Mouse (Mus musculus): Measurements from ENCODE around the gene Gm10563. TPM values are rescaled to one million over a fixed set of nuclear protein-coding genes. Genes with fewer than 3 reads are reported as not detected.
"Not testable (repeated sequence)": the region's sequence is repeated elsewhere in the genome, so short reads cannot be mapped to it uniquely, and the experiment has no call there.

Gene Gm10563
- polyA plus RNA-seq, 1 experiment from 2014 or later = not detected

DNA sequence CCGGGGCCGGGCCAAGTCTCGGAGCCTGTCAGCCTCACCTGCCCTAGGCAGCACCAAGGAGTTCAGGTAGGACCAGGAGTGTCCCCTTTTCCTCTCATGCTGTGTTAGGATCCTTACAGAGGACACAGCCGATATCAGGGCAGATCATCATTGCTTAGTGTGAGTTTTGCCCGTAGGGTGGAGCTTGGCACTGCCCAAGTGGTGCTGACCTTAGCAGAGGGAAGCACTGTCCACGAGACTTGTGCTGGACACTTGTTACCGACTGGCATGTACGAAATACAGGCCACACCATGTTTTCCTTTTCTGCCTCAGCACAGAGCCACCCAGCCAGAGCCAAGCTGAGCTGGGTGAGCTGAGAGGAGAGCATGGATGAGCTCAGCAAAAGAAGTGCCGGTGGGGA lies 68.1 kb downstream of the Gm10563 start:
- Histone ChIP-seq H3K27ac (replicated peaks; ENCODE audit: low read depth, low read length) (no peak overlapping the region), H3K27me3 (ENCODE audit: control insufficient read depth, insufficient read depth, low read length) (no peaks in the 10 kb centered on the region), H3K4me2 (ENCODE audit: low read length) (no peak overlapping the region), H3K4me1 (ENCODE audit: control insufficient read depth, insufficient read depth, low read length) (no peaks in the 10 kb centered on the region), H3K9ac (replicated peaks; ENCODE audit: low read length) (no peak overlapping the region), H3K36me3 (ENCODE audit: control insufficient read depth, insufficient read depth, low read length) (peaks cover 40% of the 10 kb centered on the region), H3K4me3 (replicated peaks; ENCODE audit: low read depth, low read length) (no peak overlapping the region), H3K9me3 (ENCODE audit: control insufficient read depth, low read length) (no peaks in the 10 kb centered on the region)
- no peak for DNase-seq
- 93% methylated on average over 9 of the region's 9 CpGs for WGBS
- ATAC-seq (ENCODE audit: low FRiP score, low TSS enrichment) = no peak

DNA sequence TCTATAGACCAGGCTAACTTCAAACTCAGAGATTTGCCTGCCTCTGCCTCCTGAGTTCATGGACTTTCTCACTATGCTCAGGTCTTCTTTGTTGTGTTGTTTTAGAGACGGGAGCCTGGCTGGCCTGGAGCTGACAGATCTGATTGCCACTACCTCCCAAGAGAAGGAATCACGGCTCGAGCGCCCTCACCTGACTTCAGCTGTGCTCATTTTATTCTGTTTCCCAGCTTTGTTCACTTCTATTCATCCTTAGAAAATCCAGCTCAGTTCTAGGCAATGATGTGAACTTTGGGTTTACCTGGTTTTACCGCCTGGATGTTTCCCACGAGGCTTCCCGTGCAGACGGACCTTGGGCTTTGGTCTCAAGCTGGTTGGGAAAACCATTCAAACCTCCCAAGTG lies 69.7 kb downstream of the Gm10563 start:
- ATAC-seq (ENCODE audit: low FRiP score, low TSS enrichment) = no peak

DNA sequence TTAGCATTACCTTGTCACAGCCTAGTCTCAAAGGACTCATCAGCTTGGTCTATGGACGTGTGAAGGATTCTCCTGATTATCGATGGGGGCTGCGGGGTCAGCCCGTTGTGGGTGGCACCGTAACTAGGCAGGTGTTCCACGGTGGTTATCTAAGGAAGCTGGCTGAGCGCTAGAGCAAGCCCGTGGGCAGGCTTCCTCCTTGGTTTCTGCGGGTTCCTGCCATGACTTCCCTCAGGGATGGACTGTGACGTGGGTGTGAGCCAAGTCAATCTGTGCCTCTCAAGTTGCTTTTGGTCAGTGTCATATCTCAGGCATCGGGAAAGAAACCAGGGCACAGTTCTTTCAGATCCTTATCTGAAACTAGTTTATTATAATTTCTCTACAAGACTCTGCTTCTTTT lies 70.3 kb downstream of the Gm10563 start:
- Histone ChIP-seq H3K4me1 (ENCODE audit: control insufficient read depth, insufficient read depth, low read length) (no peaks in the 10 kb centered on the region), H3K9ac (replicated peaks; ENCODE audit: low read length) (no peak overlapping the region), H3K4me3 (replicated peaks; ENCODE audit: low read depth, low read length) (no peak overlapping the region), H3K27ac (replicated peaks; ENCODE audit: low read depth, low read length) (no peak overlapping the region), H3K4me2 (ENCODE audit: low read length) (no peak overlapping the region), H3K9me3 (ENCODE audit: control insufficient read depth, low read length) (no peaks in the 10 kb centered on the region), H3K27me3 (ENCODE audit: control insufficient read depth, insufficient read depth, low read length) (no peaks in the 10 kb centered on the region), H3K36me3 (ENCODE audit: control insufficient read depth, insufficient read depth, low read length) (peaks cover 27% of the 10 kb centered on the region)
- ATAC-seq (ENCODE audit: low FRiP score, low TSS enrichment) (no peak), DNase-seq (no peak)
- WGBS = 91% methylated on average over 11 of the region's 11 CpGs

More for the DNA sequence above, 69.7 kb downstream of the Gm10563 start:
- no peak for DNase-seq
- no peaks in the 10 kb centered on the region for H3K9me3 ChIP-seq (ENCODE audit: control insufficient read depth, low read length)
- H3K27ac ChIP-seq (replicated peaks; ENCODE audit: low read depth, low read length) = no peak overlapping the region
- H3K27me3 ChIP-seq (ENCODE audit: control insufficient read depth, insufficient read depth, low read length) = no peaks in the 10 kb centered on the region
- H3K4me2 ChIP-seq (ENCODE audit: low read length) = no peak overlapping the region
- peaks cover 28% of the 10 kb centered on the region for H3K36me3 ChIP-seq (ENCODE audit: control insufficient read depth, insufficient read depth, low read length)
- no peaks in the 10 kb centered on the region for H3K4me1 ChIP-seq (ENCODE audit: control insufficient read depth, insufficient read depth, low read length)
- 91% methylated on average over 8 of the region's 8 CpGs for WGBS
- no peak overlapping the region for H3K9ac ChIP-seq (replicated peaks; ENCODE audit: low read length)
- H3K4me3 ChIP-seq (replicated peaks; ENCODE audit: low read depth, low read length) = no peak overlapping the region

DNA sequence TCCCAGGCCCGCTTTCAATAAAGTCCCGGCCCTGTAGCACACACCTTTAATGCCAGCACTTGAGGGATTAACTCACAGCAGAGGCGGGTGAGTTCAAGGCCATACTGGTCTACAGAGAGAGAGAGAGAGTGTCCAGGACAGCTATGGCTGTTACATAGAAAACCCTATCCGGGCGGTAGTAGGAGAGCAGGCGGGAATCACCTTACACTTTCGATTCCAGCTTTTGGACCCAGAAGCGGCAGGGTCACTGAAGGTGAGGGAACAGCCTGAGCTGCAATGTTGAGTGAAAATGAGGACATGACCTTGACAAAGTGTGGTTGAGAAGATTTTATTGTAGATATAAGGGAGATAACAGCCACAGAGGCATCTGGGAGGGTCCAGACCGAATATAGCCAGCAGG lies 71.3 kb downstream of the Gm10563 start:
- ATAC-seq (ENCODE audit: low FRiP score, low TSS enrichment) (no peak), DNase-seq (no peak)
- H3K27ac ChIP-seq (replicated peaks; ENCODE audit: low read depth, low read length) = no peak overlapping the region
- no peak overlapping the region for H3K4me3 ChIP-seq (replicated peaks; ENCODE audit: low read depth, low read length)
- 98% methylated on average over 9 of the region's 9 CpGs for WGBS
- no peaks in the 10 kb centered on the region for H3K27me3 ChIP-seq (ENCODE audit: control insufficient read depth, insufficient read depth, low read length)
- peaks cover 20% of the 10 kb centered on the region for H3K36me3 ChIP-seq (ENCODE audit: control insufficient read depth, insufficient read depth, low read length)
- H3K4me2 ChIP-seq (ENCODE audit: low read length) = no peak overlapping the region
- no peak overlapping the region for H3K9ac ChIP-seq (replicated peaks; ENCODE audit: low read length)
- no peaks in the 10 kb centered on the region for H3K4me1 ChIP-seq (ENCODE audit: control insufficient read depth, insufficient read depth, low read length)
- no peaks in the 10 kb centered on the region for H3K9me3 ChIP-seq (ENCODE audit: control insufficient read depth, low read length)

DNA sequence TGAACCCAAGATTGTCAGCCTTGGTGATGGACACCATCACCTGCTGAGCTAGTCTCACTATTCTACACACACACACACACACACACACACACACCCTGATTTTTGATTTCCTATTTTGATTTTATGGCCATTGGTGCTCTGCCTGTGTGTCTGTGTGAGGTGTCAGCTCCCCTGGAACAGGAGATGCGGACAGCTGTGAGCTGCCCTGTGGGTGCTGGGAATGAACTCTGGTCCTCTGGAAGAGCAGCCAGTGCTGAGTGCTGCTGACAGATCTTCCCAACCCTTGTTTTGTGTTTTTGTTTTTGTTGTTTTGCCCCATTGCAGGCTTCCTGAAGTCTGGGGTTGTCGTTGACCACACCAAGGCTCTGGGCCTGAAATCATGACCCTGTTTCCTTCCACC lies 72.1 kb downstream of the Gm10563 start:
- 96% methylated on average over 2 of the region's 2 CpGs for WGBS

DNA sequence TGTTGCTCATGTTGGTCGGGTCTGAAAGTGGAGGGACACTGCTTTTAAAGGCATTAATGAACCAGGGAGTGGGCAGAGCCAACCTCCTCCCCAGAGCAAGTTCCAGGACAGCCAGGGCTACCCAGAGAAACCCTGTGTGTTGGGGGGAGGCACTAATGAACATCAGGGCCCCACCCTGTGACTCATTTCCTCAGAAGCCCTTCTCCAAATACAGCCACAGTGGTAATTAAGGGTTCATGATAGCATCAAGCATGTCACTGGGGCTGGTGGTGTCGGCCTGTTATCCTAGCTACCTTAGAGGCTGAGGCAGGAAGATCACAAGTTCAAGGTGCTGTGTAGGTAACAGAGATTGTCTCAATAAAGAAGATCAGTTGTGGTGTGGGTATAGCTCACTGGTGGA lies 73.8 kb downstream of the Gm10563 start:
- ATAC-seq (ENCODE audit: low FRiP score, low TSS enrichment) (no peak), DNase-seq (no peak)
- Histone ChIP-seq H3K36me3 (ENCODE audit: control insufficient read depth, insufficient read depth, low read length) (no peaks in the 10 kb centered on the region), H3K9ac (replicated peaks; ENCODE audit: low read length) (no peak overlapping the region), H3K27ac (replicated peaks; ENCODE audit: low read depth, low read length) (no peak overlapping the region), H3K4me3 (replicated peaks; ENCODE audit: low read depth, low read length) (no peak overlapping the region), H3K27me3 (ENCODE audit: control insufficient read depth, insufficient read depth, low read length) (no peaks in the 10 kb centered on the region), H3K4me1 (ENCODE audit: control insufficient read depth, insufficient read depth, low read length) (no peaks in the 10 kb centered on the region), H3K4me2 (ENCODE audit: low read length) (no peak overlapping the region), H3K9me3 (ENCODE audit: control insufficient read depth, low read length) (no peaks in the 10 kb centered on the region)
- WGBS = 82% methylated on average over 2 of the region's 2 CpGs

More for the DNA sequence above, 72.1 kb downstream of the Gm10563 start:
- no peaks in the 10 kb centered on the region for H3K27me3 ChIP-seq (ENCODE audit: control insufficient read depth, insufficient read depth, low read length)
- H3K9ac ChIP-seq (replicated peaks; ENCODE audit: low read length) = no peak overlapping the region
- no peak overlapping the region for H3K27ac ChIP-seq (replicated peaks; ENCODE audit: low read depth, low read length)
- H3K4me2 ChIP-seq (ENCODE audit: low read length) = no peak overlapping the region
- no peak for DNase-seq
- H3K9me3 ChIP-seq (ENCODE audit: control insufficient read depth, low read length) = no peaks in the 10 kb centered on the region
- ATAC-seq (ENCODE audit: low FRiP score, low TSS enrichment) = no peak
- no peaks in the 10 kb centered on the region for H3K4me1 ChIP-seq (ENCODE audit: control insufficient read depth, insufficient read depth, low read length)
- peaks cover 13% of the 10 kb centered on the region for H3K36me3 ChIP-seq (ENCODE audit: control insufficient read depth, insufficient read depth, low read length)
- H3K4me3 ChIP-seq (replicated peaks; ENCODE audit: low read depth, low read length) = no peak overlapping the region

DNA sequence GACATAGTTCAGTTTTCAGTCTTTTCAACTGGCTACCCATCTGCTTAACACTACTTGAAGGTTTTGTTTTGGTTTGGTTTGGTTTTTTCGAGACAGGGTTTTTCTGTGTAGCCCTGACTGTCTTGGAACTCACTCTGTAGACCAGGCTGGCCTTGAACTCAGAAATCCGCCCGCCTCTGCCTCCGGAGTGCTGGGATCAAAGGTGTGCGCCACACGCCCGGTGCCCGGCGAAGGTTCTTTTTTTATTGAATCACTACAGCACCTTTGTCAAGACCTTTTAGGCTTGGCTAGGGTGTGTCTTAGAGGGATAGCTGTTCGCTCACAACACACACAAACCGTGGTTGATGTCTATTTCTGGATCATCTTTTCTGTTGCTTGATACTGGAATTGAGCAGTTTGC lies 74.9 kb downstream of the Gm10563 start:
- 96% methylated on average over 11 of the region's 11 CpGs for WGBS
- H3K9ac ChIP-seq (replicated peaks; ENCODE audit: low read length); H3K4me1 ChIP-seq (ENCODE audit: control insufficient read depth, insufficient read depth, low read length); DNase-seq; H3K27me3 ChIP-seq (ENCODE audit: control insufficient read depth, insufficient read depth, low read length); ATAC-seq (ENCODE audit: low FRiP score, low TSS enrichment); H3K4me3 ChIP-seq (replicated peaks; ENCODE audit: low read depth, low read length); H3K27ac ChIP-seq (replicated peaks; ENCODE audit: low read depth, low read length); H3K36me3 ChIP-seq (ENCODE audit: control insufficient read depth, insufficient read depth, low read length); H3K9me3 ChIP-seq (ENCODE audit: control insufficient read depth, low read length); H3K4me2 ChIP-seq (ENCODE audit: low read length): not testable (repeated sequence)

DNA sequence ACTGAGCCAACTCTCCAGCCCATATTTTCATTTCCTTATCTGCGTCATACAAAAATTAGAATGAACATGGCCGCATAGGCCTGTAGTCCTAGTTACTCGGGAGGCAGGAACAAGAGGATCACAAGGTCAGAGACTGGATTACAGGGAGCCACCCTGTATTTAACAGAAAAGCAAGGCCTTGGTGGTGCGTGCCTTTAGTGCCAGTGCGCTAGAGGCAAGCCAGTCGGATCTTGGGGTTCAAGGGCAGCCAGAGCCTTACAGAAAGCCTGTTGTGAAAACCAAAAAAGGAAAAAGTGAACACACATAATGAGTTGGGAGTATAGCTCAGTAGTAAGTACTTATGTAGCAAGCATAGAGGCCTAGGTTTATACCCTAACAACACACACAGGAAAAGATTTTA lies 75.4 kb downstream of the Gm10563 start:
- H3K27ac ChIP-seq (replicated peaks; ENCODE audit: low read depth, low read length) = no peak overlapping the region
- no peaks in the 10 kb centered on the region for H3K36me3 ChIP-seq (ENCODE audit: control insufficient read depth, insufficient read depth, low read length)
- no peak overlapping the region for H3K9ac ChIP-seq (replicated peaks; ENCODE audit: low read length)
- no peaks in the 10 kb centered on the region for H3K27me3 ChIP-seq (ENCODE audit: control insufficient read depth, insufficient read depth, low read length)
- no peak overlapping the region for H3K4me2 ChIP-seq (ENCODE audit: low read length)
- 94% methylated on average over 6 of the region's 6 CpGs for WGBS
- ATAC-seq (ENCODE audit: low FRiP score, low TSS enrichment) (no peak), DNase-seq (no peak)
- H3K4me3 ChIP-seq (replicated peaks; ENCODE audit: low read depth, low read length) = no peak overlapping the region
- H3K9me3 ChIP-seq (ENCODE audit: control insufficient read depth, low read length) = no peaks in the 10 kb centered on the region
- peaks cover 5% of the 10 kb centered on the region for H3K4me1 ChIP-seq (ENCODE audit: control insufficient read depth, insufficient read depth, low read length)

DNA sequence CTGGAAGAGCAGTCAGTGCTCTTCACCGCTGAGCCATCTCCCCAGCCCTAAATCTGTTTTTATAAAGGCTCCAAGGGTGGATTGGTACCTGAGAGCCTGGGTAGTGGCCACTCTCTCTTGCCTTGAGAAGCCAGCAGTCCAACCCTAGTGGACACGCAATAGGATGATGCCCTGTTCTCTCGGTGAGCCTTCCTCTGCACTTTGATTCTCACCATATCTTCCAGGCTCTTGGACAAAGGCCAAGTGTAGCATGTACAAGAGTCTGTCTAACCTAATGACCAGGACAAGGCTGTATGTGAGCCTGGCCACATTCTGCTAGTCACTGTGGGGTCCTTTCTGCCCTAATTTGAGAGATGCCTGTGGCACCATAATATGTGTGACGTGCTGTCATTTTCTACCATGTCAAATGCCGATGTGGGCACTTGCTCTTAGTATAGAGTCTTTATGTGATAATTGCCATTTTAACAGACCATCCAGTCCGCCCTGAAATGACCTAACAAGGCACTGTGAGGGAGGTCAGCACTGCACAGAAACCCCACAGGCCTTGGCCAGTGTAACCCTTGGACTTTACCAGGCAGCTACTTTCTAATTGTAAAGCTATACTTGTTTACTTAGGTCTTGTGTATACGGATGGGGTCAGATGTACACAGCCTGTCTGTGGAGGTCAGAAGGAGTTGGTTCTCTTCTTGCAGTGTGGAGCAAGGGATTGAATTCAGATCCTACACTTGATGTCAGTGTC lies 76.4 kb downstream of the Gm10563 start:
- no peak overlapping the region for H3K9ac ChIP-seq (replicated peaks; ENCODE audit: low read length)
- ATAC-seq (ENCODE audit: low FRiP score, low TSS enrichment) (no peak), DNase-seq (no peak)
- no peak overlapping the region for H3K4me2 ChIP-seq (ENCODE audit: low read length)
- H3K9me3 ChIP-seq (ENCODE audit: control insufficient read depth, low read length) = no peaks in the 10 kb centered on the region
- 92% methylated on average over 7 of the region's 7 CpGs for WGBS
- no peak overlapping the region for H3K4me3 ChIP-seq (replicated peaks; ENCODE audit: low read depth, low read length)
- H3K4me1 ChIP-seq (ENCODE audit: control insufficient read depth, insufficient read depth, low read length) = peaks cover 11% of the 10 kb centered on the region
- H3K36me3 ChIP-seq (ENCODE audit: control insufficient read depth, insufficient read depth, low read length) = no peaks in the 10 kb centered on the region
- no peak overlapping the region for H3K27ac ChIP-seq (replicated peaks; ENCODE audit: low read depth, low read length)
- no peaks in the 10 kb centered on the region for H3K27me3 ChIP-seq (ENCODE audit: control insufficient read depth, insufficient read depth, low read length)
